Mouse (Mus musculus): ENCODE results near the gene Scnm1. TPM values are rescaled to one million over a fixed set of nuclear protein-coding genes. Genes with fewer than 3 reads are reported as not detected.

Gene Scnm1
- polyA plus RNA-seq (2012): 0.63 and 0.86 TPM in 2 replicates

- Histone ChIP-seq H3K9me3 (ENCODE audit: control insufficient read depth, low read length) (peaks cover 3% of the 10 kb centered on the region; the same call in 1 of the 2 replicates), H3K36me3 (ENCODE audit: control insufficient read depth) (peaks cover 40% of the 10 kb centered on the region)
- TF ChIP-seq TAL1 (IDR thresholded peaks at IDR 0.05; ENCODE audit: low read length): no peak
- no peak for TF ChIP-seq GATA1 (IDR thresholded peaks at IDR 0.05; ENCODE audit: low read length)
Measured at GRCm38 (mm10) chr3:95133680-95134101, at the start of gene Scnm1, which contains the start of gene Lysmd1. TSS of gene Scnm1 (minus strand) at chr3:95134011. TSS of gene Lysmd1 (plus strand) at chr3:95134088.

GRCm38 (mm10) chr3:95181841-95182240, 48.0 kb upstream of the Scnm1 start:
- no peak for TF ChIP-seq TAL1 (IDR thresholded peaks at IDR 0.05; ENCODE audit: low read length)
- TF ChIP-seq GATA1 (IDR thresholded peaks at IDR 0.05; ENCODE audit: low read length): no peak
- no peak overlapping the region for H3K4me3 ChIP-seq (replicated peaks)
- H3K4me1 ChIP-seq (ENCODE audit: control insufficient read depth): no peaks in the 10 kb centered on the region
- H3K36me3 ChIP-seq (ENCODE audit: control insufficient read depth): peaks cover 63% of the 10 kb centered on the region
- H3K27me3 ChIP-seq (ENCODE audit: control insufficient read depth): peaks cover 7% of the 10 kb centered on the region
- no peaks in the 10 kb centered on the region for H3K9me3 ChIP-seq (ENCODE audit: control insufficient read depth, low read length)

More at GRCm38 (mm10) chr3:95133680-95134101, at the start of gene Scnm1, which contains the start of gene Lysmd1:
- peaks cover 32% of the 10 kb centered on the region for H3K4me1 ChIP-seq (ENCODE audit: control insufficient read depth)
- H3K27me3 ChIP-seq (ENCODE audit: control insufficient read depth): no peaks in the 10 kb centered on the region
- peak within 1 kb of the TSS; percentile 96 for H3K4me3 ChIP-seq (replicated peaks)

DNA sequence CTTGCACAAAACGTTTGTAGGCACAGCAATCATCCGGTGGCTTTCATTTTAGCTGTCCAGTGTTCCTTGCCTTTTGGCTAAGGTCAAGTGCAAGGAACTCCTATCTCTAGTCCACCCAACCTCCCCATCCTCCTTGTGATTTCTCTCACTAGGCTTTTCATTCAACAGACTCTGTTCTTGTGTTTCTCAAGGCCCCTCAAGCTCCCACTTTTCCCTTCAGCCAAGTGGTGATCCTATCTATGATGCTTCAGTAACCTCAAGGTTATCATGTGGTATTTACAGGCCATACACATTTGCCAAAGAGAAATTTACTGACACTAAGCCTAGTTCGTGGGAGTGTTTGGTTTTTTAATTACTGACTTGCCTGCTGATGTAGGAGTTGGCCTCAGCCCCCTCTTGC, 46.1 kb upstream of the Scnm1 start:
- Histone ChIP-seq H3K27me3 (ENCODE audit: control insufficient read depth) (peaks cover 24% of the 10 kb centered on the region), H3K36me3 (ENCODE audit: control insufficient read depth) (peaks cover 44% of the 10 kb centered on the region), H3K4me3 (replicated peaks) (no peak overlapping the region), H3K9me3 (ENCODE audit: control insufficient read depth, low read length) (no peaks in the 10 kb centered on the region), H3K4me1 (ENCODE audit: control insufficient read depth) (no peaks in the 10 kb centered on the region)
- no peak for TF ChIP-seq GATA1 (IDR thresholded peaks at IDR 0.05; ENCODE audit: low read length)
- TF ChIP-seq TAL1 (IDR thresholded peaks at IDR 0.05; ENCODE audit: low read length): no peak

- Histone ChIP-seq H3K4me1 (ENCODE audit: control insufficient read depth) (peaks cover 2% of the 10 kb centered on the region), H3K9me3 (ENCODE audit: control insufficient read depth, low read length) (no peaks in the 10 kb centered on the region), H3K36me3 (ENCODE audit: control insufficient read depth) (peaks cover 34% of the 10 kb centered on the region), H3K4me3 (replicated peaks) (no peak overlapping the region), H3K27me3 (ENCODE audit: control insufficient read depth) (peaks cover 33% of the 10 kb centered on the region)
- TF ChIP-seq GATA1 (IDR thresholded peaks at IDR 0.05; ENCODE audit: low read length) (no peak), TAL1 (IDR thresholded peaks at IDR 0.05; ENCODE audit: low read length) (no peak)
Measured at GRCm38 (mm10) chr3:95178948-95179347, 45.1 kb upstream of the Scnm1 start.

- peaks cover 7% of the 10 kb centered on the region; the same call in 1 of the 2 replicates for H3K9me3 ChIP-seq (ENCODE audit: control insufficient read depth, low read length)
- peaks cover 10% of the 10 kb centered on the region for H3K4me1 ChIP-seq (ENCODE audit: control insufficient read depth)
- H3K27me3 ChIP-seq (ENCODE audit: control insufficient read depth): peaks cover 47% of the 10 kb centered on the region
- H3K4me3 ChIP-seq (replicated peaks): no peak overlapping the region
- TF ChIP-seq GATA1 (IDR thresholded peaks at IDR 0.05; ENCODE audit: low read length) (no peak), TAL1 (IDR thresholded peaks at IDR 0.05; ENCODE audit: low read length) (no peak)
- H3K36me3 ChIP-seq (ENCODE audit: control insufficient read depth): peaks cover 21% of the 10 kb centered on the region
Measured at GRCm38 (mm10) chr3:95177583-95177982, 43.8 kb upstream of the Scnm1 start.

DNA sequence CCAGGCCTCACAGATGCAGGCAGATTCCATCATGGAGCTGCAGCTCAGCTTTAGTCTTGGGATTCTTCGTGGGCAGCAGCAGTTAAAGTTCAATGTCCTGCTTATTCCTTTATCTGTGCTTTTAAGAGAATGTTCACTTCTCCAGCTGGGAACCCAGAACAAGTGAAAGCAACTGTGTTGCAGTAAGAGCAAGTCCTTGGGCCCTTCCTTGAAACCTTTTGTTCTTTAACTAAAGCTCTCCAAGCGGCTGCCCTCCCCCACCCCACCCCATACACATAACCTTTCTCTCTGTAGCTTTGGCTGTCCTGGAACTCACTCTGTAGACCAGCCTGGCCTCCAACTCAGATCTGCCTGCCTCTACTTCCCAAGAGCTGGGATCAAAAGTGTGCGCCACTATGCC, 42.7 kb upstream of the Scnm1 start:
- TF ChIP-seq GATA1 (IDR thresholded peaks at IDR 0.05; ENCODE audit: low read length) (no peak), TAL1 (IDR thresholded peaks at IDR 0.05; ENCODE audit: low read length) (no peak)
- Histone ChIP-seq H3K9me3 (ENCODE audit: control insufficient read depth, low read length) (peaks cover 14% of the 10 kb centered on the region; the same call in 1 of the 2 replicates), H3K27me3 (ENCODE audit: control insufficient read depth) (peaks cover 58% of the 10 kb centered on the region)

GRCm38 (mm10) chr3:95174011-95174592, 40.3 kb upstream of the Scnm1 start:
- Histone ChIP-seq H3K4me3 (replicated peaks) (no peak overlapping the region), H3K36me3 (ENCODE audit: control insufficient read depth) (no peaks in the 10 kb centered on the region), H3K4me1 (ENCODE audit: control insufficient read depth) (peaks cover 11% of the 10 kb centered on the region), H3K27me3 (ENCODE audit: control insufficient read depth) (peaks cover 79% of the 10 kb centered on the region), H3K9me3 (ENCODE audit: control insufficient read depth, low read length) (peaks cover 14% of the 10 kb centered on the region; the same call in 1 of the 2 replicates)
- TF ChIP-seq TAL1 (IDR thresholded peaks at IDR 0.05; ENCODE audit: low read length): no peak
- no peak for TF ChIP-seq GATA1 (IDR thresholded peaks at IDR 0.05; ENCODE audit: low read length)

More for the DNA sequence above, 42.7 kb upstream of the Scnm1 start:
- Histone ChIP-seq H3K4me3 (replicated peaks) (no peak overlapping the region), H3K4me1 (ENCODE audit: control insufficient read depth) (peaks cover 11% of the 10 kb centered on the region), H3K36me3 (ENCODE audit: control insufficient read depth) (peaks cover 11% of the 10 kb centered on the region)

DNA sequence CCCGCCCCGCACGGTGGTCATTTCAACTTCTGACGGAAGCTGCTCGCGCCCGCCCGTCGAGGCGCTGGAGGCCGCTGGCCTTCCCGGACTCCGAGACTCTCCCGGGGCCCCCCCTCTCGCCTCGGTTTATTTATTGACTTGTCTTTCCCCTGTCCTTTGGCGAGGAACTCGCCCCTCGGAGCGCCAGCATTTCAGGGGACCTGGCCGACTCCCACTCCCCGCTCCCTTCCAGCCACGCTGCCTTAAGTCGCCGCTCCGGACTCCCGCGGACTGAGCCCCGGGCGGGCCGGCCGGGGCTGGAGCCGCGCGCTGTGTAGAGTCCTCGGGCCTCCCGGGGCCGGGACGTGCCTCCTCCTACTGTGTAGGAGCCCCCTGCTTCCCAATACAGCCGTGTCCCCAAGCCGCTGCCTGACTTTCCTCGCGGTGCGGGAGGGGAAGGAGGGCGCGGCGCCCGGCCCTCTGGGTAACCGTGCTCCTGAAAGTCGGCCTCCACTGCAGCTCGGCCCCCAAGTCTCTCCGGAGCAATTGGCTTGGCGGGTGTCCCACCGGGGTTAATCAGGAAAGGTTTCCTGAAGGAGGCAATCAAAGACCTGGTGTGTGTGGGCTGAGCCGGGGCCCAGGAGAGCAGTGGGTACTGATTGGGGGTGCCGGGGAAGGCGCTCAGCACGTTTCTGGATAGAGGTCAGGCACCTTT, 39.6 kb upstream of the Scnm1 start:
- TF ChIP-seq GATA1 (IDR thresholded peaks at IDR 0.05; ENCODE audit: low read length) (no peak), TAL1 (IDR thresholded peaks at IDR 0.05; ENCODE audit: low read length) (no peak)
- no peak overlapping the region for H3K4me3 ChIP-seq (replicated peaks)
- H3K27me3 ChIP-seq (ENCODE audit: control insufficient read depth): peaks cover 83% of the 10 kb centered on the region
- no peaks in the 10 kb centered on the region for H3K36me3 ChIP-seq (ENCODE audit: control insufficient read depth)
- peaks cover 11% of the 10 kb centered on the region for H3K4me1 ChIP-seq (ENCODE audit: control insufficient read depth)
- peaks cover 14% of the 10 kb centered on the region; the same call in 1 of the 2 replicates for H3K9me3 ChIP-seq (ENCODE audit: control insufficient read depth, low read length)

GRCm38 (mm10) chr3:95172526-95173255, 38.9 kb upstream of the Scnm1 start:
- TF ChIP-seq GATA1 (IDR thresholded peaks at IDR 0.05; ENCODE audit: low read length) (no peak), TAL1 (IDR thresholded peaks at IDR 0.05; ENCODE audit: low read length) (no peak)
- peaks cover 89% of the 10 kb centered on the region for H3K27me3 ChIP-seq (ENCODE audit: control insufficient read depth)
- no peak overlapping the region for H3K4me3 ChIP-seq (replicated peaks)
- H3K36me3 ChIP-seq (ENCODE audit: control insufficient read depth): no peaks in the 10 kb centered on the region
- H3K4me1 ChIP-seq (ENCODE audit: control insufficient read depth): peaks cover 11% of the 10 kb centered on the region
- peaks cover 14% of the 10 kb centered on the region; the same call in 1 of the 2 replicates for H3K9me3 ChIP-seq (ENCODE audit: control insufficient read depth, low read length)
